Mouse (Mus musculus): Measurements from ENCODE around the gene Polr2b. TPM values are rescaled to one million over a fixed set of nuclear protein-coding genes. Genes with fewer than 3 reads are reported as not detected.

The Polr2b gene
- polyA plus RNA-seq, 1 experiment from 2014 or later = 70.8 TPM

- no peak overlapping the region for H3K4me3 ChIP-seq (ENCODE audit: low read length)
- H3K4me2 ChIP-seq (replicated peaks; ENCODE audit: low read depth, low read length) = no peak overlapping the region
- H3K9me3 ChIP-seq (ENCODE audit: low read length) = no peaks in the 10 kb centered on the region
- peaks cover 74% of the 10 kb centered on the region for H3K36me3 ChIP-seq (ENCODE audit: insufficient read depth, low read length)
- no peak for ATAC-seq (ENCODE audit: low FRiP score, low TSS enrichment)
- no peaks in the 10 kb centered on the region for H3K4me1 ChIP-seq (ENCODE audit: insufficient read depth, low read length)
- H3K9ac ChIP-seq (replicated peaks; ENCODE audit: low read length) = no peak overlapping the region
- no peak overlapping the region for H3K27ac ChIP-seq (ENCODE audit: low read length)
- WGBS = 75% methylated on average over 5 of the region's 5 CpGs
- H3K27me3 ChIP-seq (ENCODE audit: insufficient read depth, low read length) = no peaks in the 10 kb centered on the region
These were observed 20.2 kb downstream of the Polr2b start for GRCm38 (mm10) chr5:77330154-77330553.

DNA sequence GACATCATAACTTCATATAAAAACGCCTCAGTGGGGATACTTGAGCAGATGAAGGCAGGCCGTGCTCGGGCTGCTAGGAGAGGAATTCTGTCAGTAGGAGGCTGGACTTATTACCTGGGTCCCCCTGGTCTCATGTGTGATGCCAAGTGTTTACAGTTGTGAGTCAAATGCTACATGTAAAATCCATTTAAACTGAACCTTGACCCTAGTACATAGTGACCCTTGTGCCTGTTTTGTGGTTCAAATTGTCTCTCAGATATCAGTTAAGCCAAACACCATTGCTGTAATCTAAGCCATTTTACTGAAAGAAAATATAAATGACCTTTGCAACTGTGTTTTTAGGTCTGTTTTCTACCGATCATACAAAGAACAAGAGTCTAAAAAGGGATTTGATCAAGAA, 30.1 kb downstream of the Polr2b start:
- H3K27ac ChIP-seq (ENCODE audit: low read length) = no peak overlapping the region
- H3K9me3 ChIP-seq (ENCODE audit: low read length) = no peaks in the 10 kb centered on the region
- H3K4me3 ChIP-seq (ENCODE audit: low read length) = no peak overlapping the region
- H3K27me3 ChIP-seq (ENCODE audit: insufficient read depth, low read length) = no peaks in the 10 kb centered on the region
- no peak for ATAC-seq (ENCODE audit: low FRiP score, low TSS enrichment)
- H3K9ac ChIP-seq (replicated peaks; ENCODE audit: low read length) = no peak overlapping the region
- peaks cover 77% of the 10 kb centered on the region for H3K36me3 ChIP-seq (ENCODE audit: insufficient read depth, low read length)
- no peak overlapping the region for H3K4me2 ChIP-seq (replicated peaks; ENCODE audit: low read depth, low read length)
- WGBS = 87% methylated on average over 4 of the region's 4 CpGs
- H3K4me1 ChIP-seq (ENCODE audit: insufficient read depth, low read length) = no peaks in the 10 kb centered on the region

- Histone ChIP-seq H3K4me1 (ENCODE audit: insufficient read depth, low read length) (peaks cover 8% of the 10 kb centered on the region; the same call in 1 of the 2 replicates), H3K4me3 (ENCODE audit: low read length) (no peak overlapping the region), H3K27ac (ENCODE audit: low read length) (no peak overlapping the region), H3K36me3 (ENCODE audit: insufficient read depth, low read length) (peaks cover 58% of the 10 kb centered on the region), H3K9ac (replicated peaks; ENCODE audit: low read length) (no peak overlapping the region), H3K4me2 (replicated peaks; ENCODE audit: low read depth, low read length) (no peak overlapping the region), H3K9me3 (ENCODE audit: low read length) (no peaks in the 10 kb centered on the region), H3K27me3 (ENCODE audit: insufficient read depth, low read length) (no peaks in the 10 kb centered on the region)
- no peak for ATAC-seq (ENCODE audit: low FRiP score, low TSS enrichment)
- WGBS = 93% methylated on average over 8 of the region's 8 CpGs
These were observed 39.0 kb downstream of the Polr2b start for GRCm38 (mm10) chr5:77348901-77349300.

GRCm38 (mm10) chr5:77349971-77350658, 40.2 kb downstream of the Polr2b start:
- no peak overlapping the region for H3K9ac ChIP-seq (replicated peaks; ENCODE audit: low read length)
- H3K36me3 ChIP-seq (ENCODE audit: insufficient read depth, low read length) = peaks cover 51% of the 10 kb centered on the region
- H3K27me3 ChIP-seq (ENCODE audit: insufficient read depth, low read length) = no peaks in the 10 kb centered on the region
- no peaks in the 10 kb centered on the region for H3K9me3 ChIP-seq (ENCODE audit: low read length)
- no peak overlapping the region for H3K4me2 ChIP-seq (replicated peaks; ENCODE audit: low read depth, low read length)
- 92% methylated on average over 15 of the region's 15 CpGs for WGBS
- no peak for ATAC-seq (ENCODE audit: low FRiP score, low TSS enrichment)
- peaks cover 20% of the 10 kb centered on the region for H3K4me1 ChIP-seq (ENCODE audit: insufficient read depth, low read length)
- H3K4me3 ChIP-seq (ENCODE audit: low read length) = no peak overlapping the region
- no peak overlapping the region for H3K27ac ChIP-seq (ENCODE audit: low read length)

- Histone ChIP-seq H3K36me3 (ENCODE audit: insufficient read depth, low read length) (peaks cover 39% of the 10 kb centered on the region), H3K4me2 (replicated peaks; ENCODE audit: low read depth, low read length) (no peak overlapping the region), H3K27me3 (ENCODE audit: insufficient read depth, low read length) (no peaks in the 10 kb centered on the region), H3K27ac (ENCODE audit: low read length) (no peak overlapping the region), H3K4me1 (ENCODE audit: insufficient read depth, low read length) (peaks cover 36% of the 10 kb centered on the region), H3K4me3 (ENCODE audit: low read length) (no peak overlapping the region), H3K9ac (replicated peaks; ENCODE audit: low read length) (no peak overlapping the region), H3K9me3 (ENCODE audit: low read length) (no peaks in the 10 kb centered on the region)
- no peak for ATAC-seq (ENCODE audit: low FRiP score, low TSS enrichment)
- 59% methylated on average over 9 of the region's 9 CpGs for WGBS
These were observed 41.7 kb downstream of the Polr2b start for GRCm38 (mm10) chr5:77351691-77352090.

DNA sequence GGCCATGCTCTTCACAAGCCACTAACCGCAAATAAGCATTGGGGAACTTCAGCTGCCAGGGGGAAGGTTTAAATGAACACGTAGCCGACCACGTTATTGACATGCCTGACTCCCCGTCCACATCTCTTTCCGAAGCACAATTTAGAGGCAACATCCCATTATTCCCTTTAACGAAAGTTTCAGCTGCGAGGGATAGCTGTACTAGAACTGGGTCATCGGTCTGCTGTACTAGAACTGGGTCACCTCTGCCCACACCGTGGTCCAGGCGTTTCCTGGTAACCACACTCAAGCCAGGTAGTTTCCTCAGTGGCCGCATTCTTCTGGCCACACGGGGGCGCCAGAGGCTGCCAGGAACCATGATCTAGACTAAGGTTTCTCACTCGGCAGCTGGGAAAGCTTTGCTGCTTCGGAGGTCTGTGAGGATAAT, 44.4 kb downstream of the Polr2b start:
- peak; percentile 24; the same call in 1 of the 2 replicates for ATAC-seq (ENCODE audit: low FRiP score, low TSS enrichment)
- H3K4me2 ChIP-seq (replicated peaks; ENCODE audit: low read depth, low read length) = peak overlapping the region; percentile 41
- H3K4me1 ChIP-seq (ENCODE audit: insufficient read depth, low read length) = peaks cover 57% of the 10 kb centered on the region
- 3% methylated on average over 16 of the region's 16 CpGs for WGBS
- H3K27me3 ChIP-seq (ENCODE audit: insufficient read depth, low read length) = no peaks in the 10 kb centered on the region
- no peaks in the 10 kb centered on the region for H3K9me3 ChIP-seq (ENCODE audit: low read length)
- peaks cover 15% of the 10 kb centered on the region for H3K36me3 ChIP-seq (ENCODE audit: insufficient read depth, low read length)
- H3K9ac ChIP-seq (replicated peaks; ENCODE audit: low read length) = peak overlapping the region; percentile 20
- H3K27ac ChIP-seq (ENCODE audit: low read length) = peak overlapping the region; percentile 99; the same call in 1 of the 2 replicates
- H3K4me3 ChIP-seq (ENCODE audit: low read length) = 0 out of 2 replicates have a peak overlapping the region, but pooled peaks have one; percentile 13

- no peak for ATAC-seq (ENCODE audit: low FRiP score, low TSS enrichment)
- Histone ChIP-seq H3K27me3 (ENCODE audit: insufficient read depth, low read length) (no peaks in the 10 kb centered on the region), H3K36me3 (ENCODE audit: insufficient read depth, low read length) (peaks cover 8% of the 10 kb centered on the region; the same call in 1 of the 2 replicates), H3K9me3 (ENCODE audit: low read length) (no peaks in the 10 kb centered on the region), H3K4me2 (replicated peaks; ENCODE audit: low read depth, low read length) (no peak overlapping the region; the same call in 1 of the 2 replicates), H3K9ac (replicated peaks; ENCODE audit: low read length) (peak overlapping the region; percentile 40), H3K4me3 (ENCODE audit: low read length) (no peak overlapping the region), H3K4me1 (ENCODE audit: insufficient read depth, low read length) (peaks cover 60% of the 10 kb centered on the region), H3K27ac (ENCODE audit: low read length) (peak overlapping the region; percentile 99)
- WGBS = 58% methylated on average over 19 of the region's 19 CpGs
These were observed 45.6 kb downstream of the Polr2b start for GRCm38 (mm10) chr5:77355307-77356265.

DNA sequence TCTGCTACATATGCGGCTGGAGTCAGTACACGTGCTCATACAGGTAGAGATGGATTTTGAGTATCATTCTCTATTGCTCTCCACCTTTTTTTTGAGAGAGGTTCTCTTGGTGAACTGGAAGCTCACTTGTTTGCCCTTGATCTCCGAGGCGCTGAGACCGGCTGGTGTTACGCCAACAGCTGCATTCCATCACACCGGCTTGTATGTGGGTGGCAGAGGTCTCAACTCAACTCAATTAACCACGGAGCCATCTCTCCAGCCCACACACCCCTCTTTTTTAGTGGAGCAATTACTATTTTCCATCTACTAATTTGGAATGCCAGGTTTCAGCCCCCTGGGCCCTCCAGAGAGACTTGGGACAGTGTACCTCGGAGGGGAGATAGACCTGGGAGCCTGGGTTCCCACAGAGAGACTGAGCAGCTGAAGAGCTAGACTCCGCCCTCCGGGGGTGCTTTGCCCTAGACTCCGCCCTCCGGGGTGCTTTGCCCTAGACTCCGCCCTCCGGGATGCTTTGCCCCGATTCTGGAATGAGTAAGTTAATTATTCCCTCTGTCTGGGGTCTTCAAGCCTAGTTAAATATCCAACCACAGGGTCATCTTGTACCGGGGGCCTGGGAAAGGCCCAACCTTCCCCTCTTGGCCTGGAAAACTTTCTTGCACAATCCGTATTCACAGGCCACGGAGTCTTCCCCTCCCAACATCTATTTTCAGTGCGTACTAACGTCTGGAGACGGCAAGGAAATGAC, 47.6 kb downstream of the Polr2b start:
- Histone ChIP-seq H3K9ac (replicated peaks; ENCODE audit: low read length) (peak overlapping the region; percentile 66), H3K27me3 (ENCODE audit: insufficient read depth, low read length) (no peaks in the 10 kb centered on the region), H3K4me3 (ENCODE audit: low read length) (peak overlapping the region; percentile 35), H3K4me1 (ENCODE audit: insufficient read depth, low read length) (peaks cover 57% of the 10 kb centered on the region), H3K36me3 (ENCODE audit: insufficient read depth, low read length) (no peaks in the 10 kb centered on the region), H3K4me2 (replicated peaks; ENCODE audit: low read depth, low read length) (peak overlapping the region; percentile 52), H3K27ac (ENCODE audit: low read length) (peak overlapping the region; percentile 99), H3K9me3 (ENCODE audit: low read length) (no peaks in the 10 kb centered on the region)
- 8% methylated on average over 22 of the region's 22 CpGs for WGBS
- peak; percentile 89 for ATAC-seq (ENCODE audit: low FRiP score, low TSS enrichment)

GRCm38 (mm10) chr5:77358347-77358746, 48.4 kb downstream of the Polr2b start:
- H3K4me3 ChIP-seq (ENCODE audit: low read length) = peak overlapping the region; percentile 35
- no peaks in the 10 kb centered on the region for H3K27me3 ChIP-seq (ENCODE audit: insufficient read depth, low read length)
- under 1% methylated on average over 10 of the region's 10 CpGs for WGBS
- H3K36me3 ChIP-seq (ENCODE audit: insufficient read depth, low read length) = no peaks in the 10 kb centered on the region
- ATAC-seq (ENCODE audit: low FRiP score, low TSS enrichment) = peak; percentile 71
- peak overlapping the region; percentile 66 for H3K9ac ChIP-seq (replicated peaks; ENCODE audit: low read length)
- H3K4me2 ChIP-seq (replicated peaks; ENCODE audit: low read depth, low read length) = peak overlapping the region; percentile 52
- H3K9me3 ChIP-seq (ENCODE audit: low read length) = no peaks in the 10 kb centered on the region
- peak overlapping the region; percentile 99 for H3K27ac ChIP-seq (ENCODE audit: low read length)
- peaks cover 61% of the 10 kb centered on the region for H3K4me1 ChIP-seq (ENCODE audit: insufficient read depth, low read length)
